Mouse (Mus musculus): ENCODE measurements around the gene Il4. TPM values are rescaled to one million over a fixed set of nuclear protein-coding genes. Genes with fewer than 3 reads are reported as not detected.

The Il4 gene
- total RNA-seq, 4 experiments from 2014 or later = not detected

GRCm38 (mm10) chr11:53624124-53624523 is 5.7 kb upstream of the Il4 start:
- DNase-seq (ENCODE audit: low spot score in 2 of 2) = no peak

- no peak for DNase-seq (ENCODE audit: low spot score in 2 of 2)
Measured at GRCm38 (mm10) chr11:53623573-53623972, 5.1 kb upstream of the Il4 start.

GRCm38 (mm10) chr11:53622440-53622806 is 4.0 kb upstream of the Il4 start:
- no peak for DNase-seq (ENCODE audit: low spot score in 2 of 2)

- no peak for DNase-seq (ENCODE audit: low spot score in 2 of 2)
Measured at GRCm38 (mm10) chr11:53621582-53622439, 3.3 kb upstream of the Il4 start.

GRCm38 (mm10) chr11:53620094-53620493 is 1.6 kb upstream of the Il4 start:
- DNase-seq (ENCODE audit: low spot score in 2 of 2) = no peak

- DNase-seq (ENCODE audit: low spot score in 2 of 2) = no peak
Measured at GRCm38 (mm10) chr11:53619428-53619827, 959 bp upstream of the Il4 start.

- no peak for DNase-seq (ENCODE audit: low spot score in 2 of 2)
Measured at GRCm38 (mm10) chr11:53617562-53618109, 833 bp downstream of the Il4 start.

- no peak for DNase-seq (ENCODE audit: low spot score in 2 of 2)
Measured at GRCm38 (mm10) chr11:53616748-53617558, 1.5 kb downstream of the Il4 start.

- no peak for DNase-seq (ENCODE audit: low spot score in 2 of 2)
Measured at GRCm38 (mm10) chr11:53615575-53615974, 2.9 kb downstream of the Il4 start.

GRCm38 (mm10) chr11:53615172-53615571 is 3.3 kb downstream of the Il4 start:
- no peak for DNase-seq (ENCODE audit: low spot score in 2 of 2)

GRCm38 (mm10) chr11:53609672-53610071 is 8.8 kb downstream of the Il4 start:
- DNase-seq (ENCODE audit: low spot score in 2 of 2) = no peak

- no peak for DNase-seq (ENCODE audit: low spot score in 2 of 2)
Measured at GRCm38 (mm10) chr11:53609231-53609630, 9.2 kb downstream of the Il4 start.

GRCm38 (mm10) chr11:53605609-53606008 is 12.9 kb downstream of the Il4 start:
- no peak for DNase-seq (ENCODE audit: low spot score in 2 of 2)

- no peak for DNase-seq (ENCODE audit: low spot score in 2 of 2)
Measured at GRCm38 (mm10) chr11:53604983-53605382, 13.5 kb downstream of the Il4 start.

- DNase-seq (ENCODE audit: low spot score in 2 of 2) = no peak
Measured at GRCm38 (mm10) chr11:53591116-53591515, 27.4 kb downstream of the Il4 start.

- DNase-seq (ENCODE audit: low spot score in 2 of 2) = no peak
Measured at GRCm38 (mm10) chr11:53590368-53590768, 28.1 kb downstream of the Il4 start.

- DNase-seq (ENCODE audit: low spot score in 2 of 2) = no peak
Measured at GRCm38 (mm10) chr11:53588279-53588678, 30.2 kb downstream of the Il4 start.

GRCm38 (mm10) chr11:53585510-53585909 is 33.0 kb downstream of the Il4 start:
- no peak for DNase-seq (ENCODE audit: low spot score in 2 of 2)

GRCm38 (mm10) chr11:53584849-53585248 is 33.6 kb downstream of the Il4 start:
- no peak for DNase-seq (ENCODE audit: low spot score in 2 of 2)

- DNase-seq (ENCODE audit: low spot score in 2 of 2) = no peak
Measured at GRCm38 (mm10) chr11:53583151-53583550, 35.3 kb downstream of the Il4 start.

- DNase-seq (ENCODE audit: low spot score in 2 of 2) = no peak
Measured at GRCm38 (mm10) chr11:53580562-53580961, 37.9 kb downstream of the Il4 start.
